In the genomic region with DNA sequence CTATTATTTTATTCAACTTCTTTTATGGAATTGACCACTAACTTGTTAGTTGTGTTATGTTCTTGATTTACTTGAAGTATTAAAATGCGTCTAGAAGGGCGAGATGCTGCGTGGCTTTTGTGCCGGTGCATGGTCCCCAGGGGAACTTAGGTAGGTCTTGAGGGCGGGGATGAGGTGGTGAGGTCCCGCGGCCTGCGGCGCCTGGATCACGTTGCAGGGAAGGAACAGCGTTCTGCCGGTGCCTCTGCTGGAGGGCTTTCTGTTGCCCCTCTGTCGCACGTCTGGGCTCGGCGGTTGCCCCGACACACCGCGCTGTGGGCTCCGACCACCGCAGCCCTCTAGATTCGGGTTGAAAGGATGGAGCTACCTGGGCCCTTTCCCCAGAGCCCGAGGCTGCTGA, we compare ENCODE assay signal across 27 mouse cellular contexts.
DNase-seq lines count a peak whose midpoint lies in the region; ATAC-seq lines count a peak whose summit lies in the region.
"Had no signal": no experiment of that assay in that cellular context is flagged by ENCODE, and none has a peak within 500 bp of the region (broad histone marks: within the 10 kb centered on the region; RNA-seq: fewer than 3 reads in every experiment).

No protein-coding gene starts in this region.

- 0 out of 2 replicates have a peak overlapping the region, but pooled peaks have one; percentile 8 for H3K4me2 ChIP-seq in hindbrain, embryonic 12.5 days (replicated peaks)
- H3K4me2 ChIP-seq in hindbrain, embryonic 14.5 days (replicated peaks): no peak overlapping the region
- H3K4me2 ChIP-seq: heart, embryonic 12.5 days; hindbrain, embryonic 15.5 days; limb, embryonic 13.5 days; liver, embryonic 11.5 days; lung, embryonic 15.5 days; midbrain, embryonic 11.5 days; neural tube, embryonic 12.5 days; stomach, embryonic 15.5 days had no signal

- no peak for ATAC-seq in hindbrain, embryonic 12.5 days (ENCODE audit: low FRiP score)
- ATAC-seq in hindbrain, embryonic 14.5 days (ENCODE audit: low FRiP score): no peak
- ATAC-seq: forebrain, postnatal 0 days; inflammation-experienced regulatory T-cells, adult 6 months had no signal

- peak; percentile 80 for DNase-seq in heart, adult 11 months
- DNase-seq in heart, postnatal 10 days: no peak
- no peak for DNase-seq in hindbrain, embryonic 14.5 days (ENCODE audit: low spot score)
- DNase-seq in R1 (ENCODE audit: low read depth, low spot score): peak; percentile 17
- DNase-seq in spleen, adult 12 weeks (ENCODE audit: low spot score): no peak
- no peak for DNase-seq in left cerebral cortex, adult 9 months (ENCODE audit: low spot score in 2 of 2)
- DNase-seq: adrenal gland, postnatal 25 days; cerebellum, adult 18-20 months; cerebellum, postnatal 10 days; forebrain, postnatal 0 days; heart, postnatal 4 days; kidney, adult 11 months; kidney, postnatal 14 days; layer of hippocampus, adult 9-11 months; thymus, postnatal 14 days had no signal

- H3K9ac ChIP-seq in hindbrain, embryonic 12.5 days: no peak overlapping the region
- H3K9ac ChIP-seq in hindbrain, embryonic 14.5 days: no peak overlapping the region
- H3K9ac ChIP-seq: forebrain, postnatal 0 days; heart, embryonic 12.5 days; hindbrain, embryonic 15.5 days; limb, embryonic 13.5 days; lung, embryonic 15.5 days; neural tube, embryonic 12.5 days; stomach, embryonic 15.5 days had no signal

- no peak overlapping the region for H3K4me3 ChIP-seq in hindbrain, embryonic 12.5 days
- H3K4me3 ChIP-seq in hindbrain, embryonic 14.5 days (replicated peaks; ENCODE audit: low read length): no peak overlapping the region
- H3K4me3 ChIP-seq: erythroblast, embryonic 14.5 days; heart, embryonic 12.5 days; hindbrain, embryonic 15.5 days; limb, embryonic 13.5 days; lung, embryonic 15.5 days; myocyte; neural tube, embryonic 12.5 days; stomach, embryonic 15.5 days had no signal

- peaks cover 7% of the 10 kb centered on the region; the same call in 1 of the 2 replicates for H3K27me3 ChIP-seq in hindbrain, embryonic 12.5 days
- no peaks in the 10 kb centered on the region for H3K27me3 ChIP-seq in hindbrain, embryonic 14.5 days (ENCODE audit: control insufficient read depth, insufficient read depth, low read length)
- H3K27me3 ChIP-seq: heart, embryonic 12.5 days; hindbrain, embryonic 15.5 days; lung, embryonic 15.5 days; neural tube, embryonic 12.5 days; stomach, embryonic 15.5 days had no signal

- no peak overlapping the region for H3K27ac ChIP-seq in hindbrain, embryonic 12.5 days
- H3K27ac ChIP-seq in hindbrain, embryonic 14.5 days: no peak overlapping the region
- H3K27ac ChIP-seq: hindbrain, embryonic 15.5 days; limb, embryonic 13.5 days; lung, embryonic 15.5 days; neural tube, embryonic 12.5 days; stomach, embryonic 15.5 days had no signal

- 31% methylated on average over 23 of the region's 23 CpGs for WGBS in hindbrain, embryonic 12.5 days
- WGBS in hindbrain, embryonic 14.5 days: 49% methylated on average over 23 of the region's 23 CpGs

- H3K9me3 ChIP-seq in hindbrain, embryonic 12.5 days (replicated peaks): no peaks in the 10 kb centered on the region
- H3K9me3 ChIP-seq in hindbrain, embryonic 14.5 days (ENCODE audit: control insufficient read depth, low read length): no peaks in the 10 kb centered on the region
- H3K9me3 ChIP-seq: heart, embryonic 12.5 days; hindbrain, embryonic 15.5 days; limb, embryonic 13.5 days; lung, embryonic 15.5 days; neural tube, embryonic 12.5 days; stomach, embryonic 15.5 days had no signal

- H3K36me3 ChIP-seq in hindbrain, embryonic 12.5 days: no peaks in the 10 kb centered on the region
- no peaks in the 10 kb centered on the region for H3K36me3 ChIP-seq in hindbrain, embryonic 14.5 days (replicated peaks; ENCODE audit: control insufficient read depth, insufficient read depth)
- H3K36me3 ChIP-seq: heart, embryonic 12.5 days; hindbrain, embryonic 15.5 days; limb, embryonic 13.5 days; lung, embryonic 15.5 days; neural tube, embryonic 12.5 days; stomach, embryonic 15.5 days had no signal

- intact Hi-C loops in heart, postnatal 10 days (cut with DNase I): no loop called here

- peaks cover 4% of the 10 kb centered on the region; the same call in 1 of the 2 replicates for H3K4me1 ChIP-seq in hindbrain, embryonic 12.5 days
- H3K4me1 ChIP-seq in hindbrain, embryonic 14.5 days (replicated peaks; ENCODE audit: control insufficient read depth, insufficient read depth, low read length): no peaks in the 10 kb centered on the region
- H3K4me1 ChIP-seq: hindbrain, embryonic 15.5 days; limb, embryonic 13.5 days; lung, embryonic 15.5 days; neural tube, embryonic 12.5 days; stomach, embryonic 15.5 days had no signal

Comparison
In these comparisons a context has a peak if more than half of its experiments do, and no peak if none do; other contexts are left out.
1. DNase-seq: peak in heart, adult 11 months (single experiment) and R1 (single experiment); none in heart, postnatal 10 days (0 of 2), hindbrain, embryonic 14.5 days (single experiment), spleen, adult 12 weeks (single experiment) and left cerebral cortex, adult 9 months (0 of 2).